Mouse (Mus musculus): ENCODE measurements at regions not wholly inside any gene's neighbourhood (a gene's known extent, or its start where the extent isn't known, plus 50 kb on each side); places are given as distances from the start of the nearest gene placed in this dataset.

- Histone ChIP-seq H3K27me3 (replicated peaks; ENCODE audit: control insufficient read depth, insufficient read depth, low read length) (no peaks in the 10 kb centered on the region; the same call in 1 of the 2 replicates), H3K36me3 (ENCODE audit: control insufficient read depth, insufficient read depth, low read length) (no peaks in the 10 kb centered on the region), H3K4me1 (ENCODE audit: control insufficient read depth, insufficient read depth, low read length) (no peaks in the 10 kb centered on the region), H3K4me3 (ENCODE audit: insufficient read depth, low read depth, low read length) (no peak overlapping the region), H3K27ac (ENCODE audit: insufficient read depth, low read depth, low read length) (no peak overlapping the region)
- no peak for DNase-seq
- no peak for TF ChIP-seq CTCF (conservative IDR thresholded peaks at IDR 0.05; ENCODE audit: insufficient read depth, insufficient read length, low read depth, low read length)
- WGBS: 62% methylated on average over 4 of the region's 4 CpGs
These were observed 208.1 kb downstream of the Parm1 start for GRCm38 (mm10) chr5:91725380-91726117.

GRCm38 (mm10) chr5:91724881-91725280, 207.5 kb downstream of the Parm1 start:
- no peak for TF ChIP-seq POLR2A (IDR thresholded peaks at IDR 0.05; ENCODE audit: low read depth, low read length)
- no peak for TF ChIP-seq CTCF (conservative IDR thresholded peaks at IDR 0.05; ENCODE audit: insufficient read depth, insufficient read length, low read depth, low read length)
- H3K36me3 ChIP-seq (ENCODE audit: control insufficient read depth, insufficient read depth, low read length): no peaks in the 10 kb centered on the region
- H3K4me1 ChIP-seq (ENCODE audit: control insufficient read depth, insufficient read depth, low read length): no peaks in the 10 kb centered on the region
- WGBS: 91% methylated on average over 1 of the region's 1 CpGs
- H3K4me3 ChIP-seq (ENCODE audit: insufficient read depth, low read depth, low read length): no peak overlapping the region
- DNase-seq: no peak
- no peak overlapping the region for H3K27ac ChIP-seq (ENCODE audit: insufficient read depth, low read depth, low read length)
- H3K27me3 ChIP-seq (replicated peaks; ENCODE audit: control insufficient read depth, insufficient read depth, low read length): no peaks in the 10 kb centered on the region; the same call in 1 of the 2 replicates

- no peak for DNase-seq
- 83% methylated on average over 1 of the region's 1 CpGs for WGBS
- H3K27ac ChIP-seq (ENCODE audit: insufficient read depth, low read depth, low read length): no peak overlapping the region
- no peaks in the 10 kb centered on the region for H3K36me3 ChIP-seq (ENCODE audit: control insufficient read depth, insufficient read depth, low read length)
- H3K27me3 ChIP-seq (replicated peaks; ENCODE audit: control insufficient read depth, insufficient read depth, low read length): no peaks in the 10 kb centered on the region; the same call in 1 of the 2 replicates
- no peak overlapping the region for H3K4me3 ChIP-seq (ENCODE audit: insufficient read depth, low read depth, low read length)
- TF ChIP-seq POLR2A (IDR thresholded peaks at IDR 0.05; ENCODE audit: low read depth, low read length): no peak
- TF ChIP-seq CTCF (conservative IDR thresholded peaks at IDR 0.05; ENCODE audit: insufficient read depth, insufficient read length, low read depth, low read length): no peak
- no peaks in the 10 kb centered on the region for H3K4me1 ChIP-seq (ENCODE audit: control insufficient read depth, insufficient read depth, low read length)
These were observed 206.0 kb downstream of the Parm1 start for GRCm38 (mm10) chr5:91723416-91723815.

- 68% methylated on average over 5 of the region's 5 CpGs for WGBS
- no peaks in the 10 kb centered on the region for H3K4me1 ChIP-seq (ENCODE audit: control insufficient read depth, insufficient read depth, low read length)
- no peak overlapping the region for H3K4me3 ChIP-seq (ENCODE audit: insufficient read depth, low read depth, low read length)
- no peak overlapping the region for H3K27ac ChIP-seq (ENCODE audit: insufficient read depth, low read depth, low read length)
- H3K36me3 ChIP-seq (ENCODE audit: control insufficient read depth, insufficient read depth, low read length): no peaks in the 10 kb centered on the region
- DNase-seq: no peak
- TF ChIP-seq CTCF (conservative IDR thresholded peaks at IDR 0.05; ENCODE audit: insufficient read depth, insufficient read length, low read depth, low read length): no peak
- H3K27me3 ChIP-seq (replicated peaks; ENCODE audit: control insufficient read depth, insufficient read depth, low read length): no peaks in the 10 kb centered on the region; the same call in 1 of the 2 replicates
These were observed 205.6 kb downstream of the Parm1 start for GRCm38 (mm10) chr5:91722982-91723381.

- no peak for TF ChIP-seq CTCF (conservative IDR thresholded peaks at IDR 0.05; ENCODE audit: insufficient read depth, insufficient read length, low read depth, low read length)
- TF ChIP-seq POLR2A (IDR thresholded peaks at IDR 0.05; ENCODE audit: low read depth, low read length): no peak
- 89% methylated on average over 5 of the region's 5 CpGs for WGBS
These were observed 205.0 kb downstream of the Parm1 start for GRCm38 (mm10) chr5:91722403-91722802.

DNA sequence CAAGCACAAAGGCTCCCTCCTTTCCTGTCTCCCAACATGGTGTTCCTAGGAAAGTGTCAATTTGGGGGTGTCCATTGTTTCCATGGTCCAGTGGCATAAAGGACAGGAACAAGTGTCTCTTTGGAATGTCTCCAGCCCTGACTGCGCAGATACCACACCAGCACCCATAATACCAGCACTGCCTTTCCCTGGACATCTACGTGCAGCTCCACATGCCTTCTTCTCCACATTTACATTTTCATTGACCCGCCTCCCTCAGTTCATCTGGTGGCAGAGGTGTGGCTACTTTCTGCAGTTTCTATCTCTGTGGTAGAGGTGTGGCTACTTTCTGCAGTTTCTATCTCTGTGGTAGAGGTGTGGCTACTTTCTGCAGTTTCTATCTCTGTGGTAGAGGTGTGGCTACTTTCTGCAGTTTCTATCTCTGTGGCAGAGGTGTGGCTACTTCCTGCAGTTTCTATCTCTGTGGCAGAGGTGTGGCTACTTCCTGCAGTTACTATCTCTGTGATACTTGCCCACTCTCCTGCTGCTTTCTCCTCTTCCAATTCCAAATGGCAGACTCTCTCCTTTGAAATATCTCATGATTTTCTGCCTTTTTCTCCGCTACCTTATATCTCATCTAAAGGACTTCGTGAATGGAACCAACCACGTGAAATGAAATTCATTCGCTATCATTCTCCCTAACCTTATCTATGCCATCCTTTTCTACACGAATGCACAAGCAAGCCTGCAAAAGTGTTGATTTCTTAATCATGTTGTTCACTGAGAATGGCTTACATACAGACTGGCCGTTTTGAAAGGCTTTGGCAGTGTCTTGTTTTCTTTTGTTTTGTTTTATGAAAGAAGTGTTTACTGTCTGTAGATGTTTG, 204.0 kb downstream of the Parm1 start:
- H3K4me1 ChIP-seq (ENCODE audit: control insufficient read depth, insufficient read depth, low read length): no peaks in the 10 kb centered on the region
- no peak for DNase-seq
- H3K27ac ChIP-seq (ENCODE audit: insufficient read depth, low read depth, low read length): no peak overlapping the region
- H3K4me3 ChIP-seq (ENCODE audit: insufficient read depth, low read depth, low read length): no peak overlapping the region
- H3K27me3 ChIP-seq (replicated peaks; ENCODE audit: control insufficient read depth, insufficient read depth, low read length): no peaks in the 10 kb centered on the region
- H3K36me3 ChIP-seq (ENCODE audit: control insufficient read depth, insufficient read depth, low read length): no peaks in the 10 kb centered on the region
- TF ChIP-seq POLR2A (IDR thresholded peaks at IDR 0.05; ENCODE audit: low read depth, low read length): no peak
- TF ChIP-seq CTCF (conservative IDR thresholded peaks at IDR 0.05; ENCODE audit: insufficient read depth, insufficient read length, low read depth, low read length): no peak
- WGBS: 90% methylated on average over 9 of the region's 9 CpGs

More at GRCm38 (mm10) chr5:91722403-91722802, 205.0 kb downstream of the Parm1 start:
- Histone ChIP-seq H3K4me3 (ENCODE audit: insufficient read depth, low read depth, low read length) (no peak overlapping the region), H3K36me3 (ENCODE audit: control insufficient read depth, insufficient read depth, low read length) (no peaks in the 10 kb centered on the region), H3K27ac (ENCODE audit: insufficient read depth, low read depth, low read length) (no peak overlapping the region), H3K27me3 (replicated peaks; ENCODE audit: control insufficient read depth, insufficient read depth, low read length) (no peaks in the 10 kb centered on the region; the same call in 1 of the 2 replicates), H3K4me1 (ENCODE audit: control insufficient read depth, insufficient read depth, low read length) (no peaks in the 10 kb centered on the region)
- no peak for DNase-seq

- DNase-seq: no peak
- no peak overlapping the region for H3K4me3 ChIP-seq (ENCODE audit: insufficient read depth, low read depth, low read length)
- 46% methylated on average over 8 of the region's 8 CpGs for WGBS
- no peak for TF ChIP-seq CTCF (conservative IDR thresholded peaks at IDR 0.05; ENCODE audit: insufficient read depth, insufficient read length, low read depth, low read length)
- no peak for TF ChIP-seq POLR2A (IDR thresholded peaks at IDR 0.05; ENCODE audit: low read depth, low read length)
- no peaks in the 10 kb centered on the region for H3K27me3 ChIP-seq (replicated peaks; ENCODE audit: control insufficient read depth, insufficient read depth, low read length)
- no peaks in the 10 kb centered on the region for H3K4me1 ChIP-seq (ENCODE audit: control insufficient read depth, insufficient read depth, low read length)
- H3K27ac ChIP-seq (ENCODE audit: insufficient read depth, low read depth, low read length): no peak overlapping the region
- H3K36me3 ChIP-seq (ENCODE audit: control insufficient read depth, insufficient read depth, low read length): no peaks in the 10 kb centered on the region
These were observed 195.6 kb downstream of the Parm1 start for GRCm38 (mm10) chr5:91713020-91713419.
